Mouse (Mus musculus): Measurements from ENCODE around the gene Snx32. TPM values are rescaled to one million over a fixed set of nuclear protein-coding genes. Genes with fewer than 3 reads are reported as not detected.
"Not testable (repeated sequence)": the region's sequence is repeated elsewhere in the genome, so short reads cannot be mapped to it uniquely, and the experiment has no call there.

Gene Snx32
- polyA plus RNA-seq, 1 experiment = 34.1 TPM

DNA sequence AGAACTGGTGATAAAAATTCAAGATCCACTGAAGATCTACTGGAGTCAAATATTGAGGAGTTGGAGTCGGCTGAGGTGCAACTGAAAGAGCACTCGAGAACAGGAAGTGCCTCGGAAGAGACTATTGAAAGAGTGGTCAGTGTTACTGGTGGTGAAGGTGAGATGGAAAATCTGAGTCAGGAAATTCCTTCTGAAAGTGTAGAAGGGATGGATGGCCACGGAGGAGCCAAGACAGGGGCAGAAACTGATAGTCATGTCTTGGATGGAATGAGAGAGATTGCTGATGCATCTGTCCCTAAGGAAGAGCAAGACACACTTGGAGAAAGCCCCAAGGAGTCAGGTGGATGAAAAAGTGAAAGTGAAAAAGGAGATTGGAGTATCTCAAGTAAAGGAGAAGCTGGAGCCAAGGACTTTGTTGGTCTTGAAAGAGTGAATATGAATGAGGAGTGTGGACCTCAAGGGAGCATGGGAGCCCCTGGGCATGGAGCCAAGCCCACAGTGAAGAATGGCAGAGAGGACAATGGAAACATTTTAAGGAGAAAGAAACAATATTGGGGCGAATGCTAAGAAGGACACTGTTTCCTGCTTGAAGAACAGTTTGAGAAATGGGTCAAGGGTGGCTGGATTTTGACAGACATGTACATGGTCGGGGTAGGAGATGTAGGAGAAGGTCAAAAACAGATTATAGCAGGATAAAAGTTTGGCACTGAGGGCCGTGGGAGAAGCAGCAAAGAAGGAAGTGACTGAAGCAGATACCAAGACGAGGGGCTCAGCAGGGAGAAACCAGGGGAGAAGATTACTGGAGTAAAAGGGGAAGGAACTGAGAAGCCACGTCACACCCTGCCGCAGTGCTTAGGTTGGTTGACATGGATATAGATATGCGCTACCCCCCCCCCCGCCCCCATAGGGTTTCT lies 2.0 kb upstream of the Snx32 start:
- Histone ChIP-seq H3K4me1 (ENCODE audit: control insufficient read depth, insufficient read depth, low read length) (peaks cover 14% of the 10 kb centered on the region), H3K27ac (ENCODE audit: insufficient read depth, low read depth, low read length) (peak overlapping the region; percentile 72), H3K4me3 (ENCODE audit: insufficient read depth, low read length) (peak overlapping the region; percentile 80)
- TF ChIP-seq CTCF (IDR thresholded peaks at IDR 0.05; ENCODE audit: low read depth, low read length) (no peak), POLR2A (IDR thresholded peaks at IDR 0.05; ENCODE audit: borderline replicate concordance, low read depth, low read length) (no peak)

DNA sequence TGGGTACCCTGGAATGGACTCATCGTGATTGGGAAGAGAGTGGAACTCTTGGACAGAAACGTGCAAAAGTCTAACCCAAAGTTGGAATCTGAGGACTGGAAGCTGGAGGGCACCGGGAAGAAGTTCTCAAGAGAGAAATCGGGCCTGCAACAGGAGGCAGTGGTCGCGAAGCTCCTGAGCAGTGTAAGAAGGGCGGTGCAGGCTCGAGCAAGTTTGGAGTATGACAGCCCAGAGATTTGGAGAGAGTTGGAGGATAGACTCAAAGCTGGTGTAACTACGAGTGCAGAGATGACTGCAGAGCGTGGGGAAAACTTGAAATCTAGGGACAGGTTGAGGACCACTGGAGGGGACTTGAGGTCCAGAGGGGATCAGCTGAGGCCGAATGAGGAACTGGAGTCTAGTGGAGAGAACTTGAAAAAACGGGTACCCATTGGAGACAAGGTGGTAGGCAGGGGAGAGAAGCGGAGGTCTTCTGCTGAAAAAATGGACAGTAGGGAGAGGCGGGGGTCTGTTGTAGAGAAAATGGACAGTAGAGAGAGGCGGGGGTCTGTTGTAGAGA lies 815 bp upstream of the Snx32 start:
- no peak for TF ChIP-seq CTCF (IDR thresholded peaks at IDR 0.05; ENCODE audit: low read depth, low read length)
- TF ChIP-seq POLR2A (IDR thresholded peaks at IDR 0.05; ENCODE audit: borderline replicate concordance, low read depth, low read length) = no peak
- peaks cover 14% of the 10 kb centered on the region for H3K4me1 ChIP-seq (ENCODE audit: control insufficient read depth, insufficient read depth, low read length)
- peak overlapping the region; percentile 80 for H3K4me3 ChIP-seq (ENCODE audit: insufficient read depth, low read length)
- peak overlapping the region; percentile 76 for H3K27ac ChIP-seq (ENCODE audit: insufficient read depth, low read depth, low read length)

DNA sequence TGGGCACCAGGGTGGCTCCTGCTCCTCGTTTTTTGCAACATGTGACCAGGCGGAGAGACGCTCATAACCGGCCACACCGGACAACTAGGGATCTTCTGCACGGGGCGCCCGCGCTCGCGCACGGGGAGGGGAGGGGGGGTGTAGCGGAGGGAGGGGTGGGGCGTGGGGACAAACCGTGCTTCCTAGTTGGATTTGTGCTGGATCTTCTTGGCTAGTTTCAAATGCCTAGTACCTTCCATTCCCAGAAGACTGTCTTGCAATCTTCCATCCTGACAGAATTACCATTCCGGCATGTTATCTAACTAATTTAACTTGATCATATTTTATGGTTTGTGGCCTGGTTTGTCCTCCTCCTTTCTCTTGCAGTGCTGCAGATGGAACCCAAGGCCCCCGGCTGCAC lies 6.7 kb downstream of the Snx32 start, which contains the start of gene 1700020D05Rik:
Gene 1700020D05Rik (minus strand): TSS at position 101 of the 400 bp plus-strand sequence.
- Histone ChIP-seq H3K4me3 (ENCODE audit: insufficient read depth, low read length) (no peak within 1 kb of the TSS), H3K27ac (ENCODE audit: insufficient read depth, low read depth, low read length) (no peak within 1 kb of the TSS), H3K4me1 (ENCODE audit: control insufficient read depth, insufficient read depth, low read length) (no peaks in the 10 kb centered on the region)
- TF ChIP-seq CTCF (IDR thresholded peaks at IDR 0.05; ENCODE audit: low read depth, low read length) (no peak), POLR2A (IDR thresholded peaks at IDR 0.05; ENCODE audit: borderline replicate concordance, low read depth, low read length) (no peak)

DNA sequence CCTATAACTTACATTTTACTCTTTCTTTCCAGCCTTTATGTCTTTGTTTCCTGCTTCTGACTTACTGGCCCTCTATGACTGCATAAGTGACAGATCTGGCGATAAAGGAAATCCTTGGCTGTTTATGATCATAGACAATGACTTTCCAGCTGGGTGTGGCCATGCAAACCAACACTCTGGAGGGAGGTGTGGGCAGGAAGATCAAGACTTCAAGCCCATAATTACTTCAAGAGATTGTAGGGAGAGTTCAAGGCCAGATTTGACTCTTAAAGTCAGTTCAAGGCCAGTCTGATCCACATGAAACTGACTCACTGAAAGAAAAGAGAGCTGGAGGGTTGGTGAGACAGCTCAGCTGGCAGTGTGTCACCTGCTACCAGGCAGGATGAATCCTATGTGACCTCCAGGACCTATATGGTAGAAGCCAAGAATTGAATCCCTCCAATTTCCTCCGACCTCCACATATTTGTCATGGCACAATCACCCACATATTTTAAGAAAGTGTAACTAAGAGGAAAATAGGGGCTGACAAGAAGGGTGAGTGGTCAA lies 9.9 kb downstream of the Snx32 start:
- TF ChIP-seq CTCF (IDR thresholded peaks at IDR 0.05; ENCODE audit: low read depth, low read length) (no peak), POLR2A (IDR thresholded peaks at IDR 0.05; ENCODE audit: borderline replicate concordance, low read depth, low read length) (no peak)
- H3K4me1 ChIP-seq (ENCODE audit: control insufficient read depth, insufficient read depth, low read length) = no peaks in the 10 kb centered on the region
- no peak overlapping the region for H3K4me3 ChIP-seq (ENCODE audit: insufficient read depth, low read length)
- H3K27ac ChIP-seq (ENCODE audit: insufficient read depth, low read depth, low read length) = no peak overlapping the region

DNA sequence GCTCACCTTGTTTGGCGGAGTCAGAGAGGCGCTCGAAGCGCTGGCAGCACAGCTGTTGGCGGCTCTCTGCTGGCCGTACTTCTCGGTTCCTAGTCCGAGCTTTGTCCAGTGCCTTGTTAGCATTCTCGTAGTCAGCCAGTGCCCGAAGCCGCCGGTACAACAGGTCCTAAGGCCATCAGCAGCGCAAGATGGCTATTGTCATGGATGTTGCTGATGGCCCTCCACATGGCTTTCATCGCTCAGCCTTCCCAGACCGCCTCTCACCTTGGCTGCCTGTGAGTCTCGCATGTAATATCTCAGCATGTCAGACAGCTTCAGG lies 14.3 kb downstream of the Snx32 start:
- Histone ChIP-seq H3K27ac (ENCODE audit: insufficient read depth, low read depth, low read length) (no peak overlapping the region), H3K4me3 (ENCODE audit: insufficient read depth, low read length) (no peak overlapping the region), H3K4me1 (ENCODE audit: control insufficient read depth, insufficient read depth, low read length) (peaks cover 3% of the 10 kb centered on the region)
- TF ChIP-seq CTCF (IDR thresholded peaks at IDR 0.05; ENCODE audit: low read depth, low read length) (no peak), POLR2A (IDR thresholded peaks at IDR 0.05; ENCODE audit: borderline replicate concordance, low read depth, low read length) (no peak)

DNA sequence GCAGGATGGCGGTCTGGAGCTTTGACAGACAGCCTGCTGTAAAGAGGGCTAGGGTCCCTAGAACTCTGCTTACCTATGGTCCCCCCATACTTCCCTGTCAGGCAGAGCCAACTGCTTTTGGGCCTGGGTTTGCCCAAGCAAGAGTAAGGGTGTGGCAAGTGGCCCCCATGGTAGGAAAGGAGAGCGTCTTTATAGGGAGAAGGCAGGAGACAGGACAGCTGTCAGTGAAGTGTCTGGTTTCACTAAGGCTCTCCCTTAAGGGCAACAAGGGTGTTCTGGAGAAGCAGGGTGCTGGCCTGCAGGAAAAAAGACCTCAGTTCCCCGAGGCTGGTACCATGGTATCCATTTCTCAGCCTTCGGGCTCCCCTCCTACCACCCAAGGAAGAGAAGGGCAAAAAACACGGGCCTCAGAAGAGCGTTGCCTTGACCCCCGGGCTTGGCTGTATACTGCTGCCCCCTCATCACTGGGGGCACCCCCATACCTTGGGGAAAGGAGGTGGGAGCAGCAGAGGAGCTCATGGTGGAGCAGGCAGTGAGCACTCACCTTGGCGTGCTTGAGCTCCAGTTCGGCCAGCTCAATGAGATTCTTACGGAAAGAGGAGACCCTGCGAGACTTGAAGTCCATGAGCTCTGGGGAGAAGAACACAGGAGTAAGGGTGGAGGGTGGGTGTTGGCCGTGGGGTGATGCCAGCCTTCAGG lies 14.8 kb downstream of the Snx32 start:
- H3K4me3 ChIP-seq (ENCODE audit: insufficient read depth, low read length) = no peak overlapping the region
- TF ChIP-seq POLR2A (IDR thresholded peaks at IDR 0.05; ENCODE audit: borderline replicate concordance, low read depth, low read length) (no peak), CTCF (IDR thresholded peaks at IDR 0.05; ENCODE audit: low read depth, low read length) (no peak)
- peaks cover 3% of the 10 kb centered on the region for H3K4me1 ChIP-seq (ENCODE audit: control insufficient read depth, insufficient read depth, low read length)
- H3K27ac ChIP-seq (ENCODE audit: insufficient read depth, low read depth, low read length) = no peak overlapping the region

DNA sequence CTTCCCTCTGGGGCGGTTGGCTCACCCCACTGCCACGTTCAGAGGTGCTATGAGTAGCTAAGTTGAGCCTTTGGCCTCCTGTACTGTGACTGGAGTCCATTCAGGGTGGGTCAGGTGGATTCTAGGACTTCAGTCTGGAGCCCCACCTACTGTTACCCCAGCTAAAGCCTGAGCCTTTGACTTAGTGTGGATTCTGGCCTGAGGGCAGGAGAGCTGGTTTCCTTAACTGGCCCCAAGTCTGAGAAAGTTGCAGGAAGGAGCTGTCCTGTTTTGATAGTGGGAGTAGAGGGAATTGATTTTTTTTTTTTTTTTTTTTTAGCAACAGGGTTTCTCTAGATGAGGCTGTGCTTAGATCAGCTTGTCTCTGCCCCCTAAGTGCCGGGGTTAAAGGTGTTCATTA lies 16.0 kb downstream of the Snx32 start:
- Histone ChIP-seq H3K27ac (ENCODE audit: insufficient read depth, low read depth, low read length) (no peak overlapping the region), H3K4me1 (ENCODE audit: control insufficient read depth, insufficient read depth, low read length) (peaks cover 3% of the 10 kb centered on the region), H3K4me3 (ENCODE audit: insufficient read depth, low read length) (no peak overlapping the region)
- TF ChIP-seq CTCF (IDR thresholded peaks at IDR 0.05; ENCODE audit: low read depth, low read length) (no peak), POLR2A (IDR thresholded peaks at IDR 0.05; ENCODE audit: borderline replicate concordance, low read depth, low read length) (no peak)

DNA sequence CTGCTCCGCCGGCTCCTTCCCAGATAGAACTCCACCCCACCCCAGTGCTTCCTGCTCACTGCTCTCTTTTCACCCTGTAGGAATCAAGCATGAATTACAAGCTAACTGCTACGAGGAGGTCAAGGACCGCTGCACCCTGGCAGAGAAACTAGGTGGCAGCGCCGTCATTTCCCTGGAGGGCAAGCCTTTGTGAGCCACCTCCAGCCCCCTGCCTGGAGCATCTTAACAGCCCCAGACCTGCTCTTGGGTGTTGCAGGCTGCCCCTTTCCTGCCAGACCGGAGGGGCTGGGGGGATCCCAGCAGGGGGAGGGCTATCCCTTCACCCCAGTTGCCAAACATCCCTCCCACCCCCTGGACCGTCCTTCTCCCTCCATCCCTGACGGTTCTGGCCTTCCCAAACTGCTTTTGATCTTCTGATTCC lies 17.0 kb downstream of the Snx32 start:
- not testable (repeated sequence) for H3K27ac ChIP-seq (ENCODE audit: insufficient read depth, low read depth, low read length); H3K4me3 ChIP-seq (ENCODE audit: insufficient read depth, low read length); H3K4me1 ChIP-seq (ENCODE audit: control insufficient read depth, insufficient read depth, low read length)

DNA sequence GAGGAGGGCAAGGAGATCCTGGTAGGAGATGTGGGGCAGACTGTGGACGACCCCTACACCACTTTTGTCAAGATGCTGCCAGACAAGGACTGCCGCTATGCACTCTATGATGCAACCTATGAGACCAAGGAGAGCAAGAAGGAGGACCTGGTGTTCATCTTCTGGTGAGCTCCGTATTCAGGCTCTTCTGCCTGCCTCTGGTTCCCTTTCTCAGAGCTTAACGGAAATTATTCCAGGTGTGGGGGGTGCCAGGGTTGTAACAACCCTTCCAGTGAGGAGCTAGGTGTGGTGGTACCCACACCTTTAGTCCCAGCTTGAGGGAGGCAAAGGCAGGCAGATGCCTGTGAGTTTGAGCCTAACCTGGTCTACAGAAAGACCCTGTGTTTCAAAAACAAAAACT lies 17.7 kb downstream of the Snx32 start:
- Histone ChIP-seq H3K4me3 (ENCODE audit: insufficient read depth, low read length) (peak overlapping the region; percentile 86), H3K4me1 (ENCODE audit: control insufficient read depth, insufficient read depth, low read length) (peaks cover 3% of the 10 kb centered on the region), H3K27ac (ENCODE audit: insufficient read depth, low read depth, low read length) (no peak overlapping the region)
- TF ChIP-seq CTCF (IDR thresholded peaks at IDR 0.05; ENCODE audit: low read depth, low read length) (no peak), POLR2A (IDR thresholded peaks at IDR 0.05; ENCODE audit: borderline replicate concordance, low read depth, low read length) (no peak)
